Mouse (Mus musculus) intestine, postnatal 0 days (tissue): ENCODE results near the gene Scfd2. TPM values are rescaled to one million over a fixed set of nuclear protein-coding genes. Genes with fewer than 3 reads are reported as not detected.

Experiments used
- ATAC-seq: fragments of 200-750 bp; cut with Nextera tagmentation; 2 replicates; pipeline ENCODE4 v1.8.0; 2017; ENCODE audit warnings: mild to moderate bottlenecking, moderate TSS enrichment, moderate library complexity
- H3K27ac ChIP-seq: fragments of 300-500 bp; sonication (generic); 2 replicates; pipeline ENCODE4 v1.5.1; 2014; ENCODE audit warnings: mild to moderate bottlenecking, low read depth, low read length, moderate library complexity
- H3K27me3 ChIP-seq: fragments of 300-500 bp; sonication (generic); replicated peaks from 2 replicates; pipeline ENCODE4 v1.6.1; 2014; ENCODE audit warnings: low read length, mixed read lengths; ENCODE audit not compliant: control insufficient read depth, insufficient read depth
- H3K36me3 ChIP-seq: fragments of 300-500 bp; sonication (generic); 2 replicates; pipeline ENCODE4 v1.6.1; 2014; ENCODE audit warnings: mild to moderate bottlenecking, moderate library complexity; ENCODE audit not compliant: control insufficient read depth, insufficient read depth
- H3K4me1 ChIP-seq: fragments of 300-500 bp; sonication (generic); replicated peaks from 2 replicates; pipeline ENCODE4 v1.6.1; 2014; ENCODE audit warnings: antibody characterized with exemption, low read length, mixed read lengths; ENCODE audit not compliant: control insufficient read depth, insufficient read depth
- H3K4me2 ChIP-seq: fragments of 300-500 bp; sonication (generic); replicated peaks from 2 replicates; pipeline ENCODE4 v1.6.1; 2014; ENCODE audit warnings: low read depth, mild to moderate bottlenecking, moderate library complexity
- H3K4me3 ChIP-seq: fragments of 300-500 bp; sonication (generic); 2 replicates; pipeline ENCODE4 v1.5.1; 2014; ENCODE audit warnings: low read depth, low read length
- H3K9ac ChIP-seq: fragments of 300-500 bp; sonication (generic); 2 replicates; pipeline ENCODE4 v1.6.1; 2014; ENCODE audit warnings: mild to moderate bottlenecking, low read depth, low read length
- H3K9me3 ChIP-seq: fragments of 300-500 bp; sonication (generic); 2 replicates; pipeline ENCODE4 v1.6.1; 2016; ENCODE audit warnings: mixed run types; ENCODE audit not compliant: control insufficient read depth
- CTCF ChIP-seq: sonication (generic); IDR thresholded peaks from 2 replicates; pipeline ENCODE4 v1.5.1; 2016; ENCODE audit warnings: low read depth, mild to moderate bottlenecking, control low read depth, antibody characterized with exemption, moderate library complexity
- whole genome bisulfite sequencing: fragments of 180-500 bp; shearing (Covaris S2); extraction: QIAGEN DNeasy Blood & Tissue Kit; methylation state at CpG from one replicate; pipeline ENCODE4 v1.1.7; 2014; 5-methylcytosine and 5-hydroxymethylcytosine counted together
- polyA plus RNA-seq: library from polyadenylated mRNA; unstranded; fragments of >200 nt; fragmentation: Nextera tagmentation; extraction: Ambion mirVana; gene quantifications from 2 replicates; pipeline ENCODE4 v1.2.1, GENCODE M21; 2015

The Scfd2 gene
- polyA plus RNA-seq, 1 experiment from 2014 or later = 16.8 TPM

GRCm38 (mm10) chr5:74197541-74198330, 333.8 kb downstream of the Scfd2 start:
- Histone ChIP-seq H3K4me3 (peak overlapping the region; percentile 21; the same call in 1 of the 2 replicates), H3K27ac (no peak overlapping the region), H3K36me3 (peaks cover 21% of the 10 kb centered on the region), H3K9me3 (no peaks in the 10 kb centered on the region), H3K9ac (no peak overlapping the region), H3K4me2 (peak overlapping the region; percentile 98), H3K4me1 (0 out of 2 replicates have a peak, but pooled peaks cover 3% of the 10 kb centered on the region), H3K27me3 (no peaks in the 10 kb centered on the region)
- no peak for TF ChIP-seq CTCF
- WGBS = 72% methylated on average over 22 of the region's 22 CpGs
- no peak for ATAC-seq

GRCm38 (mm10) chr5:74196307-74196618, 335.3 kb downstream of the Scfd2 start:
- WGBS = 7% methylated on average over 4 of the region's 4 CpGs
- Histone ChIP-seq H3K4me1 (0 out of 2 replicates have a peak, but pooled peaks cover 3% of the 10 kb centered on the region), H3K9ac (0 out of 2 replicates have a peak overlapping the region, but pooled peaks have one; percentile 80), H3K27me3 (no peaks in the 10 kb centered on the region), H3K4me2 (peak overlapping the region; percentile 98), H3K27ac (no peak overlapping the region), H3K36me3 (peaks cover 21% of the 10 kb centered on the region), H3K9me3 (no peaks in the 10 kb centered on the region), H3K4me3 (peak overlapping the region; percentile 80)
- no peak for ATAC-seq
- TF ChIP-seq CTCF = peak; percentile 52

GRCm38 (mm10) chr5:74195614-74196306, 335.8 kb downstream of the Scfd2 start:
- H3K4me3 ChIP-seq = peak overlapping the region; percentile 80
- TF ChIP-seq CTCF = no peak
- 2% methylated on average over 27 of the region's 27 CpGs for WGBS

GRCm38 (mm10) chr5:74194841-74195613, 336.5 kb downstream of the Scfd2 start, which contains the start of gene Rasl11b:
Gene Rasl11b, plus strand, starts transcription at chr5:74195286.
- H3K4me3 ChIP-seq = peak within 1 kb of the TSS; percentile 80
- no peaks in the 10 kb centered on the region for H3K9me3 ChIP-seq
- H3K9ac ChIP-seq = peak within 1 kb of the TSS; percentile 80
- no peaks in the 10 kb centered on the region for H3K27me3 ChIP-seq
- peak within 1 kb of the TSS; percentile 98 for H3K4me2 ChIP-seq
- H3K36me3 ChIP-seq = peaks cover 21% of the 10 kb centered on the region
- 0 out of 2 replicates have a peak, but pooled peaks cover 3% of the 10 kb centered on the region for H3K4me1 ChIP-seq
- WGBS = 0% methylated on average over 82 of the region's 82 CpGs
- H3K27ac ChIP-seq = peak within 1 kb of the TSS; percentile 72
- peak; percentile 65 for TF ChIP-seq CTCF
- ATAC-seq = peak; percentile 89

More at GRCm38 (mm10) chr5:74195614-74196306, 335.8 kb downstream of the Scfd2 start:
- Histone ChIP-seq H3K27ac (peak overlapping the region; percentile 50; the same call in 1 of the 2 replicates), H3K9me3 (no peaks in the 10 kb centered on the region), H3K27me3 (no peaks in the 10 kb centered on the region), H3K4me2 (peak overlapping the region; percentile 98), H3K9ac (peak overlapping the region; percentile 80), H3K4me1 (0 out of 2 replicates have a peak, but pooled peaks cover 3% of the 10 kb centered on the region), H3K36me3 (peaks cover 21% of the 10 kb centered on the region)
- ATAC-seq = no peak

- no peaks in the 10 kb centered on the region for H3K27me3 ChIP-seq
- peak; percentile 65 for ATAC-seq
- peak overlapping the region; percentile 80 for H3K9ac ChIP-seq
- peak overlapping the region; percentile 98 for H3K4me2 ChIP-seq
- TF ChIP-seq CTCF = no peak
- no peaks in the 10 kb centered on the region for H3K9me3 ChIP-seq
- H3K4me1 ChIP-seq = 0 out of 2 replicates have a peak, but pooled peaks cover 3% of the 10 kb centered on the region
- H3K4me3 ChIP-seq = peak overlapping the region; percentile 80
- peak overlapping the region; percentile 72 for H3K27ac ChIP-seq
- WGBS = 22% methylated on average over 16 of the region's 16 CpGs
- H3K36me3 ChIP-seq = peaks cover 16% of the 10 kb centered on the region
Measured at GRCm38 (mm10) chr5:74194027-74194840, 337.3 kb downstream of the Scfd2 start.
